Mouse (Mus musculus): ENCODE measurements at regions not wholly inside any gene's neighbourhood (a gene's known extent, or its start where the extent isn't known, plus 50 kb on each side); places are given as distances from the start of the nearest gene placed in this dataset.
A peak's percentile ranks its signal among the peaks of the same experiment; 100 is the strongest.

DNA sequence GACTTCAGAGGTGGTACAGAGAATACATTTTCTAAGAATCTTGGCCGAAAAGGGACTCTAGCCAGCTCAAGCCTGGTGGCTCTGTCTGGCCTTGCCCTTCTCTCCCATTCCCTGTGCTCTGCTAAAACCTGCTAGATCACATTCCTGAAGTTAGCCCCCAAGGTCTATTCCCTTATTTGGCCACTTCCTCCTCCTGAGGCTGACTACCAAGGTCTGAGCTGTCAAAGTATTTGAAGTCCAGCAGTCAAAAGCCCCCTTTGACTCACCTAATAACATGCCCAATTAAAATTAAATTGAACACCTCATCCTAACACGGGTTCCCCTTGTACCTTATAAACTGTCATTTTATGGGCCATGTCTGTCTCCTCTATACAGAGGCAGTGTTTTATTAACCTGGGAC is 61.1 kb upstream of the Fam3c start:
- Histone ChIP-seq H3K27me3 (replicated peaks; ENCODE audit: control insufficient read depth, insufficient read depth, low read length) (no peaks in the 10 kb centered on the region), H3K9ac (ENCODE audit: low read length) (no peak overlapping the region), H3K9me3 (ENCODE audit: control insufficient read depth, low read length) (no peaks in the 10 kb centered on the region), H3K36me3 (ENCODE audit: control insufficient read depth, insufficient read depth, low read length) (no peaks in the 10 kb centered on the region), H3K27ac (ENCODE audit: low read depth) (no peak overlapping the region), H3K4me2 (ENCODE audit: low read length) (no peak overlapping the region), H3K4me1 (replicated peaks; ENCODE audit: control insufficient read depth, insufficient read depth, low read length) (no peaks in the 10 kb centered on the region), H3K4me3 (ENCODE audit: low read depth, low read length) (no peak overlapping the region)
- ATAC-seq (replicated peaks; ENCODE audit: low FRiP score, low TSS enrichment, low read depth) (peak; percentile 84), DNase-seq (ENCODE audit: low spot score) (no peak)
- WGBS: 54% methylated on average over 2 of the region's 2 CpGs

GRCm38 (mm10) chr6:22411796-22412195 is 55.8 kb upstream of the Fam3c start:
- DNase-seq (ENCODE audit: low spot score) (no peak), ATAC-seq (replicated peaks; ENCODE audit: low FRiP score, low TSS enrichment, low read depth) (no peak)
- H3K4me1 ChIP-seq (replicated peaks; ENCODE audit: control insufficient read depth, insufficient read depth, low read length): no peaks in the 10 kb centered on the region
- H3K4me2 ChIP-seq (ENCODE audit: low read length): no peak overlapping the region
- no peaks in the 10 kb centered on the region for H3K9me3 ChIP-seq (ENCODE audit: control insufficient read depth, low read length)
- WGBS: 93% methylated on average over 2 of the region's 2 CpGs
- H3K9ac ChIP-seq (ENCODE audit: low read length): no peak overlapping the region
- no peak overlapping the region for H3K4me3 ChIP-seq (ENCODE audit: low read depth, low read length)
- no peaks in the 10 kb centered on the region for H3K36me3 ChIP-seq (ENCODE audit: control insufficient read depth, insufficient read depth, low read length)
- no peak overlapping the region for H3K27ac ChIP-seq (ENCODE audit: low read depth)
- no peaks in the 10 kb centered on the region for H3K27me3 ChIP-seq (replicated peaks; ENCODE audit: control insufficient read depth, insufficient read depth, low read length)

DNA sequence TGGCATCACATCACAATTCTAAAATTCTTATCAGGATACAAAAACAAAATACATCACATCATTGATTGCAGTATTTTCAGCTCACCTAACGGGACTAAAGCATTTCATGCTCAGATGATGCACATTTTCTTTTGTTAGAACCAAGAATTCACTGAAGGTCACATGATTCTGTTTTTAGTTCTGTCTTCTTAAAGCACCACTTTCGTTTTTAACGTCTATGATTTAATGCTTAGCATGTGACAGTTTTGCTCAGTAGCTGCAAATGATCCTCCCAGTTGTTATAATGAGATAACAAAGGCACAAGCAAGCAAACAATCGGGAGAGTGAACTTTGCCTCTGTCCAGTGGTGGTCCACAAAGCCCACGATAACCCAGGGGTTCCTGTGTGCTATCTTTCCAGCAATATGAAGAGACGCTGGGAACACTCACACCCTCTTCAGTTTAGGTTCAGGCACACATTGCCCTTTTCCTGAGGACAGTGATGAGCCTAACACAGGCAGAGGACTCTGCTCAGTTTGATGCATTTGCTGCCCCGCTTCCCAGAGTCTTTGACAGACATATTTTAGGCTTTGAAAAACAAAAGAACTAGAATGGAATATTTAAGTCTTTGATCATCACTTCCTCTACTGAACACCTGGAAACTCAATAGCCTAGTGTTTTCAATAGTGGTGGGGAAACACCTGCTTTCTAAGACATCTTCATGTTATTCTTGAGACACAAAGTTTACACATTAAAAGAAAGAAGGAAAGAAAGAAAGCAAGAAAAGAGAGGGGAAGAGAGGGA is 53.0 kb upstream of the Fam3c start:
- no peak overlapping the region for H3K4me2 ChIP-seq (ENCODE audit: low read length)

More for the DNA sequence above, 53.0 kb upstream of the Fam3c start:
- Histone ChIP-seq H3K27me3 (replicated peaks; ENCODE audit: control insufficient read depth, insufficient read depth, low read length) (no peaks in the 10 kb centered on the region), H3K9me3 (ENCODE audit: control insufficient read depth, low read length) (no peaks in the 10 kb centered on the region), H3K36me3 (ENCODE audit: control insufficient read depth, insufficient read depth, low read length) (no peaks in the 10 kb centered on the region), H3K9ac (ENCODE audit: low read length) (no peak overlapping the region), H3K4me3 (ENCODE audit: low read depth, low read length) (no peak overlapping the region), H3K4me1 (replicated peaks; ENCODE audit: control insufficient read depth, insufficient read depth, low read length) (no peaks in the 10 kb centered on the region), H3K27ac (ENCODE audit: low read depth) (no peak overlapping the region)
- 62% methylated on average over 7 of the region's 7 CpGs for WGBS
- DNase-seq (ENCODE audit: low spot score) (no peak), ATAC-seq (replicated peaks; ENCODE audit: low FRiP score, low TSS enrichment, low read depth) (no peak)

Data from intestine, embryonic 14.5 days (tissue).